Comparison of ENCODE assay signal across 9 mouse cellular contexts in the genomic region with DNA sequence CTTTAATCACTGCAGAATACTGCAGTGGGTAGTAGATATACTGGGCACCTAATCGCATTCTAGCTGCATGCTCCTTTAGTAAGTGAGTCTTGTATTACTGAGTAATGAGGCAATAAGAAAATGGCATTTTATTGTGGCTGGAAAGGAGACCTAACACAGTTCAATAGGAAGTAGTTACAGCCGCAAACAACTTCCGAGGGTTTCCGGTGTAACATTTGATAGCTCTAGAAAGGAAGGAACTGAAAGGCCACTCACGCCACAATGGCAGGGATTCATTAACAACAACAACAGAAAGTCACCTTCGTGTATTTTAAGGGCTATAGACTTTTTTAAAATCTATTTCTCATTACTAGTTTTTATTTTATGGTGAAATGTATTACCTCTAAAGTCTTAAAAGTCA.
DNase-seq lines count a peak whose midpoint lies in the region; ATAC-seq and TF ChIP-seq lines count a peak whose summit lies in the region.
"Had no signal": no experiment of that assay in that cellular context is flagged by ENCODE, and none has a peak within 500 bp of the region (broad histone marks: within the 10 kb centered on the region; RNA-seq: fewer than 3 reads in every experiment).

No protein-coding gene starts in this region.

- peak overlapping the region; percentile 43 for H3K4me3 ChIP-seq in heart, embryonic 13.5 days
- H3K4me3 ChIP-seq in lung, embryonic 14.5 days (ENCODE audit: low read depth, low read length), result no peak overlapping the region
- H3K4me3 ChIP-seq in embryonic fibroblast, embryonic 13.5 days (ENCODE audit: insufficient read depth, low read length), result no peak overlapping the region
- H3K4me3 ChIP-seq in limb, embryonic 10.5 days, result no peak overlapping the region
- no peak overlapping the region for H3K4me3 ChIP-seq in liver, embryonic 12.5 days
- H3K4me3 ChIP-seq: liver, embryonic 13.5 days had no signal

- peak overlapping the region; percentile 69 for H3K4me2 ChIP-seq in heart, embryonic 13.5 days
- no peak overlapping the region for H3K4me2 ChIP-seq in lung, embryonic 14.5 days
- no peak overlapping the region for H3K4me2 ChIP-seq in liver, embryonic 12.5 days
- H3K4me2 ChIP-seq: liver, embryonic 13.5 days had no signal

- H3K27ac ChIP-seq in heart, embryonic 13.5 days (replicated peaks), result peak overlapping the region; percentile 95
- peak overlapping the region; percentile 75; the same call in 1 of the 2 replicates for H3K27ac ChIP-seq in lung, embryonic 14.5 days (ENCODE audit: low read depth)
- 0 out of 2 replicates have a peak overlapping the region, but pooled peaks have one; percentile 35 for H3K27ac ChIP-seq in embryonic fibroblast, embryonic 13.5 days (ENCODE audit: insufficient read depth, low read length)
- 0 out of 2 replicates have a peak overlapping the region, but pooled peaks have one; percentile 46 for H3K27ac ChIP-seq in limb, embryonic 10.5 days
- no peak overlapping the region for H3K27ac ChIP-seq in liver, embryonic 12.5 days
- H3K27ac ChIP-seq: liver, embryonic 13.5 days had no signal

- 55% methylated on average over 6 of the region's 6 CpGs for WGBS in heart, embryonic 13.5 days
- 60% methylated on average over 6 of the region's 6 CpGs for WGBS in lung, embryonic 14.5 days
- 43% methylated on average over 6 of the region's 6 CpGs for WGBS in limb, embryonic 10.5 days
- WGBS in liver, embryonic 12.5 days (ENCODE audit: insufficient replicate concordance), result 34% methylated on average over 6 of the region's 6 CpGs

- no peak for TF ChIP-seq CTCF in lung, embryonic 14.5 days (IDR thresholded peaks at IDR 0.05; ENCODE audit: low read depth)
- TF ChIP-seq CTCF in embryonic fibroblast, embryonic 13.5 days (IDR thresholded peaks at IDR 0.05; ENCODE audit: borderline replicate concordance, insufficient read depth, low read length), result no peak

- no peak for DNase-seq in heart, adult 18-20 months
- no peak for DNase-seq in lung, embryonic 14.5 days
- no peak for DNase-seq in lung, postnatal 14 days
- DNase-seq in limb, embryonic 10.5 days (ENCODE audit: low spot score), result no peak
- no peak for DNase-seq in adrenal gland, postnatal 10 days
- DNase-seq: liver, embryonic 13.5 days had no signal

- peaks cover 86% of the 10 kb centered on the region for H3K4me1 ChIP-seq in heart, embryonic 13.5 days
- H3K4me1 ChIP-seq in lung, embryonic 14.5 days (ENCODE audit: insufficient read depth), result peaks cover 9% of the 10 kb centered on the region
- H3K4me1 ChIP-seq in embryonic fibroblast, embryonic 13.5 days (ENCODE audit: control insufficient read depth, insufficient read depth, low read length), result peaks cover 24% of the 10 kb centered on the region
- H3K4me1 ChIP-seq in limb, embryonic 10.5 days, result peaks cover 81% of the 10 kb centered on the region
- 0 out of 2 replicates have a peak, but pooled peaks cover 14% of the 10 kb centered on the region for H3K4me1 ChIP-seq in liver, embryonic 12.5 days

- H3K27me3 ChIP-seq in heart, embryonic 13.5 days (replicated peaks), result peaks cover 5% of the 10 kb centered on the region; the same call in 1 of the 2 replicates
- no peaks in the 10 kb centered on the region for H3K27me3 ChIP-seq in lung, embryonic 14.5 days (ENCODE audit: insufficient read depth, low read length)
- no peaks in the 10 kb centered on the region for H3K27me3 ChIP-seq in limb, embryonic 10.5 days (ENCODE audit: low read depth, poor library complexity, severe bottlenecking)
- peaks cover 32% of the 10 kb centered on the region for H3K27me3 ChIP-seq in liver, embryonic 12.5 days (replicated peaks)

- no peaks in the 10 kb centered on the region for H3K36me3 ChIP-seq in heart, embryonic 13.5 days
- no peaks in the 10 kb centered on the region for H3K36me3 ChIP-seq in lung, embryonic 14.5 days (ENCODE audit: insufficient read depth)
- H3K36me3 ChIP-seq in limb, embryonic 10.5 days, result no peaks in the 10 kb centered on the region
- no peaks in the 10 kb centered on the region for H3K36me3 ChIP-seq in liver, embryonic 12.5 days
- H3K36me3 ChIP-seq: liver, embryonic 13.5 days had no signal

- no peak for ATAC-seq in heart, embryonic 13.5 days (ENCODE audit: extremely low read depth, insufficient number of reproducible peaks, low FRiP score, low TSS enrichment)
- ATAC-seq in lung, embryonic 14.5 days (ENCODE audit: insufficient read depth), result no peak
- ATAC-seq in liver, embryonic 12.5 days, result no peak

- H3K9me3 ChIP-seq in heart, embryonic 13.5 days, result no peaks in the 10 kb centered on the region
- H3K9me3 ChIP-seq in lung, embryonic 14.5 days (ENCODE audit: low read depth, low read length), result no peaks in the 10 kb centered on the region
- H3K9me3 ChIP-seq in limb, embryonic 10.5 days (replicated peaks), result no peaks in the 10 kb centered on the region
- no peaks in the 10 kb centered on the region for H3K9me3 ChIP-seq in liver, embryonic 12.5 days (replicated peaks)
- H3K9me3 ChIP-seq: liver, embryonic 13.5 days had no signal

- TF ChIP-seq POLR2A in embryonic fibroblast, embryonic 13.5 days (IDR thresholded peaks at IDR 0.05; ENCODE audit: low read depth, low read length), result no peak

- H3K9ac ChIP-seq in heart, embryonic 13.5 days, result peak overlapping the region; percentile 78
- no peak overlapping the region for H3K9ac ChIP-seq in lung, embryonic 14.5 days
- no peak overlapping the region for H3K9ac ChIP-seq in liver, embryonic 12.5 days
- H3K9ac ChIP-seq: liver, embryonic 13.5 days had no signal
